Mouse (Mus musculus) gastrocnemius, postnatal 4 days (tissue): ENCODE results near the gene Mapk8ip3. TPM values are rescaled to one million over a fixed set of nuclear protein-coding genes. Genes with fewer than 3 reads are reported as not detected.

Experiments
- DNase-seq, 2 experiments: peaks; one replicate each; pipeline ENCODE4 v3.0.0; 2021 to 2022; ENCODE audit warnings: low spot score in 2 of 2, mixed read lengths in 2 of 2
- total RNA-seq, 2 experiments: library from RNA; stranded (reverse); gene quantifications; 2 replicates each; pipeline ENCODE4 v1.2.3; 2021

Gene Mapk8ip3
- total RNA-seq, 2 experiments from 2014 or later: 50.0 to 51.1 TPM

GRCm38 (mm10) chr17:24850773-24851127 is 86.0 kb downstream of the Mapk8ip3 start:
- DNase-seq: no peak

- DNase-seq: peak; percentile 68 to 94
Observed at GRCm38 (mm10) chr17:24850065-24850772, 86.6 kb downstream of the Mapk8ip3 start, which contains the start of gene Fahd1. Gene Fahd1, minus strand, starts transcription at chr17:24850364.

GRCm38 (mm10) chr17:24849733-24850064 is 87.1 kb downstream of the Mapk8ip3 start:
- DNase-seq: no peak

- DNase-seq: no peak
Observed at GRCm38 (mm10) chr17:24848600-24849031, 88.2 kb downstream of the Mapk8ip3 start.

GRCm38 (mm10) chr17:24847386-24847785 is 89.4 kb downstream of the Mapk8ip3 start:
- DNase-seq: no peak

GRCm38 (mm10) chr17:24844525-24844924 is 92.3 kb downstream of the Mapk8ip3 start:
- no peak for DNase-seq

- no peak for DNase-seq
Observed at GRCm38 (mm10) chr17:24842631-24843030, 94.1 kb downstream of the Mapk8ip3 start.

Other genes with a start within 250 kb of the Mapk8ip3 start
- gene Syngr3, start 247.0 kb downstream of the Mapk8ip3 start, total RNA-seq: under 1 TPM; 0.13 to 0.15 TPM
- 10 to 100 TPM; 22.9 to 24.6 TPM for gene Gfer, start 240.8 kb downstream of the Mapk8ip3 start, total RNA-seq
- gene Noxo1, start 240.7 kb downstream of the Mapk8ip3 start, total RNA-seq: 1 to 10 TPM; 2.2 to 3.3 TPM
- gene Tbl3, start 229.3 kb downstream of the Mapk8ip3 start, total RNA-seq: 10 to 100 TPM; 19.1 to 20.4 TPM
- under 1 TPM in 1 of 2 experiments, not detected in 1; 0.23 TPM for gene Rnf151, start 218.9 kb downstream of the Mapk8ip3 start, total RNA-seq
- 100 to 1,000 TPM; 750 to 839 TPM for gene Rps2, start 218.9 kb downstream of the Mapk8ip3 start, total RNA-seq
- 100 to 1,000 TPM; 383 to 407 TPM for gene Ndufb10, start 212.5 kb downstream of the Mapk8ip3 start, total RNA-seq
- 100 to 1,000 TPM; 215 to 219 TPM for gene Rpl3l, start 209.2 kb downstream of the Mapk8ip3 start, total RNA-seq
- gene Msrb1, start 200.3 kb downstream of the Mapk8ip3 start, total RNA-seq: 100 to 1,000 TPM in 1 of 2 experiments, 10 to 100 TPM in 1; 91.8 to 101 TPM
- not detected for gene Hs3st6, start 184.0 kb downstream of the Mapk8ip3 start, total RNA-seq
- not detected for gene Meiob, start 132.7 kb downstream of the Mapk8ip3 start, total RNA-seq
- 10 to 100 TPM; 65.5 to 68.8 TPM for gene Hagh, start 96.8 kb downstream of the Mapk8ip3 start, total RNA-seq
- 10 to 100 TPM; 26.4 to 29.0 TPM for gene Fahd1, start 86.6 kb downstream of the Mapk8ip3 start, total RNA-seq
- 1 to 10 TPM; 3.1 to 6.4 TPM for gene Igfals, start 71.0 kb downstream of the Mapk8ip3 start, total RNA-seq
- gene Nubp2, start 50.6 kb downstream of the Mapk8ip3 start, total RNA-seq: 10 to 100 TPM; 19.2 to 21.4 TPM
- gene Spsb3, start 50.3 kb downstream of the Mapk8ip3 start, total RNA-seq: 10 to 100 TPM; 29.0 to 32.3 TPM
- gene Eme2, start 41.9 kb downstream of the Mapk8ip3 start, total RNA-seq: 10 to 100 TPM; 27.8 to 28.0 TPM
- gene Mrps34, start 41.9 kb downstream of the Mapk8ip3 start, total RNA-seq: 10 to 100 TPM; 93.0 to 94.7 TPM
- gene Nme3, start 40.5 kb downstream of the Mapk8ip3 start, total RNA-seq: 10 to 100 TPM; 10.3 to 14.5 TPM
- gene Jpt2, start 23.7 kb upstream of the Mapk8ip3 start, total RNA-seq: 10 to 100 TPM; 41.7 to 44.3 TPM
- 10 to 100 TPM; 13.9 to 14.9 TPM for gene Cramp1l, start 78.8 kb upstream of the Mapk8ip3 start, total RNA-seq
- gene Ift140, start 79.1 kb upstream of the Mapk8ip3 start, total RNA-seq: 10 to 100 TPM in 1 of 2 experiments, 1 to 10 TPM in 1; 9.0 to 10.1 TPM
- 10 to 100 TPM; 14.6 to 19.9 TPM for gene Tmem204, start 146.6 kb upstream of the Mapk8ip3 start, total RNA-seq
- gene Telo2, start 179.0 kb upstream of the Mapk8ip3 start, total RNA-seq: 10 to 100 TPM; 23.5 to 27.8 TPM
- 10 to 100 TPM in 1 of 2 experiments, 1 to 10 TPM in 1; 6.0 to 12.6 TPM for gene Ptx4, start 183.8 kb upstream of the Mapk8ip3 start, total RNA-seq
- 10 to 100 TPM; 23.0 to 25.0 TPM for gene Clcn7, start 196.4 kb upstream of the Mapk8ip3 start, total RNA-seq
- gene Ccdc154, start 225.5 kb upstream of the Mapk8ip3 start, total RNA-seq: under 1 TPM; 0.15 to 0.21 TPM
- gene Gm38655, start 238.5 kb upstream of the Mapk8ip3 start, total RNA-seq: not detected
- gene BC003965, start 247.6 kb upstream of the Mapk8ip3 start, total RNA-seq: 10 to 100 TPM; 12.5 to 12.9 TPM